Mouse (Mus musculus): ENCODE results near the gene Gm20696. TPM values are rescaled to one million over a fixed set of nuclear protein-coding genes. Genes with fewer than 3 reads are reported as not detected.
A peak's percentile ranks its signal among the peaks of the same experiment; 100 is the strongest.

The Gm20696 gene
- polyA plus RNA-seq, 1 experiment from 2014 or later = 1.4 TPM

DNA sequence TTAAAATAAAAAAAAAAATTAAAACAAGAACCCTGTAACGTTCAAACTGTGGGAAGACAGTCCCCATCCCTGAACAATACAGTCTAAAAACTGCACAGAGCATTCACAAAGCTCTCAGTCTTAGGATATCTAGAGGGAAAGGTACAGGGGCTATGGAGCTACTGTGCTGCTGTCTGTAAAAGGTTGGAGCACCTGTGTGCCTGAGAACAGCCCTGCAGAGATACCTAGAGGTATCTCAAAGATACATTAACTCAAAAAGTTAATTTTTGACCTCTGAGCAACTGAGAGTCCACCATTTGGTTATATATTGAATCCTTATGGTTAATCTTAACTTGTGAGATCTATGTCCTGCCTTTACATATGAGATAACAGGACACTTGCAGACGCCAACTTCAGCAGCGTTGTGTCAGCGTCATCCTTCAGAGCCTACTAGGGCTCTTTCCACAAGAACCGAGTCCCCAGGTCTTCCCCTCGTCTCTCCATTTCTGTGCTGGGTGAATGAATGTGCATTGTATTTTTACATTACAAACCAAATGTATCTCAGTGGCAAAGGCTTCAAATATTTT, 174.5 kb downstream of the Gm20696 start:
- Histone ChIP-seq H3K4me3 (ENCODE audit: low read depth, low read length) (no peak overlapping the region), H3K4me1 (replicated peaks; ENCODE audit: control insufficient read depth, insufficient read depth) (0 out of 2 replicates have a peak, but pooled peaks cover 2% of the 10 kb centered on the region), H3K9me3 (ENCODE audit: control insufficient read depth, low read length) (no peaks in the 10 kb centered on the region), H3K27ac (replicated peaks) (no peak overlapping the region), H3K4me2 (replicated peaks; ENCODE audit: low read depth) (no peak overlapping the region), H3K36me3 (ENCODE audit: control insufficient read depth, insufficient read depth, low read length) (no peaks in the 10 kb centered on the region), H3K9ac (ENCODE audit: low read length) (no peak overlapping the region), H3K27me3 (ENCODE audit: control insufficient read depth, insufficient read depth, low read length) (no peaks in the 10 kb centered on the region)
- DNase-seq (ENCODE audit: low spot score) = no peak
- WGBS = 68% methylated on average over 6 of the region's 6 CpGs
- ATAC-seq (ENCODE audit: low FRiP score, low TSS enrichment) = no peak
- TF ChIP-seq CTCF (IDR thresholded peaks at IDR 0.05; ENCODE audit: low read depth) (no peak), EP300 (optimal IDR thresholded peaks at IDR 0.05) (no peak)

DNA sequence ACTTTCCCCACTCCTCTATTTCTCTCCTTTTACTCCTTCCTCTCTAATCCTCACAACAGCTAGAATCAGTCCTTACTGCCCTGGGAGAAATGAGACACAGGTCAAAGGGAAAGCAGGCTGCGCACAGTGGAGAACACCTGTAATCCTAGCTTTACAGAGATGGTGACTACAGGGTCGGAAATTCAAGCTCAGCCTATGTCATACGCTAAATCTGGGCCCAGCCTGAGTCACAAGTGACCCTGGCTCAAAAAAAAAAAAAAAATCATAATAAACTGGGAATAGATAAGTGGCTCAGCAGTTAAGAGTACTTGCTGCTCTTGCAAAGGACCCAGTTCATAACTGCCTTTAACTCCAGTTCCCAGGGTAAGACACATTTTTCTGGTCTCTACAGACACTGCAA, 175.5 kb downstream of the Gm20696 start:
- no peak for TF ChIP-seq CTCF (IDR thresholded peaks at IDR 0.05; ENCODE audit: low read depth)
- TF ChIP-seq EP300 (optimal IDR thresholded peaks at IDR 0.05) = no peak
- 0 out of 2 replicates have a peak, but pooled peaks cover 2% of the 10 kb centered on the region for H3K4me1 ChIP-seq (replicated peaks; ENCODE audit: control insufficient read depth, insufficient read depth)
- WGBS = 88% methylated on average over 3 of the region's 3 CpGs
- H3K4me2 ChIP-seq (replicated peaks; ENCODE audit: low read depth) = no peak overlapping the region
- H3K4me3 ChIP-seq (ENCODE audit: low read depth, low read length) = no peak overlapping the region
- ATAC-seq (ENCODE audit: low FRiP score, low TSS enrichment) (no peak), DNase-seq (ENCODE audit: low spot score) (no peak)
- no peaks in the 10 kb centered on the region for H3K36me3 ChIP-seq (ENCODE audit: control insufficient read depth, insufficient read depth, low read length)
- H3K27ac ChIP-seq (replicated peaks) = no peak overlapping the region
- no peak overlapping the region for H3K9ac ChIP-seq (ENCODE audit: low read length)
- no peaks in the 10 kb centered on the region for H3K9me3 ChIP-seq (ENCODE audit: control insufficient read depth, low read length)
- H3K27me3 ChIP-seq (ENCODE audit: control insufficient read depth, insufficient read depth, low read length) = no peaks in the 10 kb centered on the region

DNA sequence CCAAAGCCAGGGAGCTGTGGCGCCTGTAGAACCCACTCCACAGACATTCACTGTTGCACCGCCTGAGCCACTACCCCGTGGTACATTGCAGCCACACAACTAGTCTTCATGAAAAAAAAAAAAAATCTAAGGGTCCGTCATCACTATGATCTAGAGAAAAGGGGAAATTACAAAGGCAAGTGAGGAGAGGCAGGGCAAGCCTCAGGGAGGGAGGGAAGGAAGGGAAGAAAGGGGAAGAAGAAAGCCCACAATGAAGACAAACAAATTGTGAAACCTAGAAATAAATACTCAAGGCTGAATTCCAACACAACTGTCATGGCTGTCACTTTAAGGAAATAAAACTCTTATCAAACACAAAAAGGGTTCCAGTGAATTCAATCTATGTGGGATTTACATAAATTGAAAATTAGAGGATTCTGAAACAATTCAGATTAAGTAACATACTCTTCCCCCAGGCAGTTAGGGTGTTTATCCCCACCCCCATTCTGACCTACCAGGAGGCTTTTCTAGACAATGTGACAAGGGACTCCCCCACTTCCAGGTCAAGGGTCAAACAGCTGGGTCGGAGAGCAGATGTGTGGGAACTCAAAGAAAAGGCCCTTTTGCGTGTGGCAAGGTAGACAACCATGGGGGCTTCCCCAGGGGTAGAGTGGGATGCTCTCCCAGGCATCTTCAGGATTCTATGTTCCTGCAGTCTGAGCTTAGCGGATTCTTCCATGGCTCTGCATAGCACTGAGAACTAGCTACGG, 176.5 kb downstream of the Gm20696 start:
- no peak for ATAC-seq (ENCODE audit: low FRiP score, low TSS enrichment)
- Histone ChIP-seq H3K4me1 (replicated peaks; ENCODE audit: control insufficient read depth, insufficient read depth) (0 out of 2 replicates have a peak, but pooled peaks cover 2% of the 10 kb centered on the region), H3K27me3 (ENCODE audit: control insufficient read depth, insufficient read depth, low read length) (no peaks in the 10 kb centered on the region), H3K9ac (ENCODE audit: low read length) (no peak overlapping the region), H3K4me3 (ENCODE audit: low read depth, low read length) (no peak overlapping the region), H3K27ac (replicated peaks) (0 out of 2 replicates have a peak overlapping the region, but pooled peaks have one; percentile 5), H3K9me3 (ENCODE audit: control insufficient read depth, low read length) (no peaks in the 10 kb centered on the region), H3K36me3 (ENCODE audit: control insufficient read depth, insufficient read depth, low read length) (no peaks in the 10 kb centered on the region), H3K4me2 (replicated peaks; ENCODE audit: low read depth) (0 out of 2 replicates have a peak overlapping the region, but pooled peaks have one; percentile 15)
- 78% methylated on average over 8 of the region's 8 CpGs for WGBS
- no peak for DNase-seq (ENCODE audit: low spot score)
- TF ChIP-seq CTCF (IDR thresholded peaks at IDR 0.05; ENCODE audit: low read depth) = no peak
- TF ChIP-seq EP300 (optimal IDR thresholded peaks at IDR 0.05) = no peak

DNA sequence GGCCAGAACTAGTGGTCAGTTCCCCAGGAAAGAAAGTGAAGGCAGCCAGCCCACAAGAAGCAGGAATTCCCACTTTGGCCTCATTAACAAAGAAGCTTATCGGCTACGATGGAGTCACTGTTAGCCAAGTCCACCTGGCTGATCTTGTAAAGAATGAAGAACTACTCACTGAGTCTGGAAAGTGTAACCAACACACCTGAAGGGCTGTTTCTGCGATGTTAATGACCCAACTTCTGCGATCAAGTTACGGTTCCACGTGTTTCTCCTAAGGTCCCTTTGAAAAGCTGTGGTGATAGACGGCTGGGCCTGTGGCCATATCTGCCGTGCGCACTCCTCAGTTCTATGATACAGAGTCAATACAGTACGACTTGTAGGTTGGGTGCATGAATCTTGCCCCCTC, 177.2 kb downstream of the Gm20696 start:
- Histone ChIP-seq H3K4me1 (replicated peaks; ENCODE audit: control insufficient read depth, insufficient read depth) (peaks cover 3% of the 10 kb centered on the region; the same call in 1 of the 2 replicates), H3K9ac (ENCODE audit: low read length) (no peak overlapping the region), H3K27ac (replicated peaks) (peak overlapping the region; percentile 5; the same call in 1 of the 2 replicates), H3K36me3 (ENCODE audit: control insufficient read depth, insufficient read depth, low read length) (no peaks in the 10 kb centered on the region), H3K9me3 (ENCODE audit: control insufficient read depth, low read length) (no peaks in the 10 kb centered on the region), H3K4me2 (replicated peaks; ENCODE audit: low read depth) (0 out of 2 replicates have a peak overlapping the region, but pooled peaks have one; percentile 15), H3K27me3 (ENCODE audit: control insufficient read depth, insufficient read depth, low read length) (no peaks in the 10 kb centered on the region), H3K4me3 (ENCODE audit: low read depth, low read length) (no peak overlapping the region)
- WGBS = 58% methylated on average over 10 of the region's 10 CpGs
- ATAC-seq (ENCODE audit: low FRiP score, low TSS enrichment) = peak; percentile 77
- DNase-seq (ENCODE audit: low spot score) = peak; percentile 72
- TF ChIP-seq EP300 (optimal IDR thresholded peaks at IDR 0.05) = no peak
- peak; percentile 3; the same call in 1 of the 2 replicates for TF ChIP-seq CTCF (IDR thresholded peaks at IDR 0.05; ENCODE audit: low read depth)

DNA sequence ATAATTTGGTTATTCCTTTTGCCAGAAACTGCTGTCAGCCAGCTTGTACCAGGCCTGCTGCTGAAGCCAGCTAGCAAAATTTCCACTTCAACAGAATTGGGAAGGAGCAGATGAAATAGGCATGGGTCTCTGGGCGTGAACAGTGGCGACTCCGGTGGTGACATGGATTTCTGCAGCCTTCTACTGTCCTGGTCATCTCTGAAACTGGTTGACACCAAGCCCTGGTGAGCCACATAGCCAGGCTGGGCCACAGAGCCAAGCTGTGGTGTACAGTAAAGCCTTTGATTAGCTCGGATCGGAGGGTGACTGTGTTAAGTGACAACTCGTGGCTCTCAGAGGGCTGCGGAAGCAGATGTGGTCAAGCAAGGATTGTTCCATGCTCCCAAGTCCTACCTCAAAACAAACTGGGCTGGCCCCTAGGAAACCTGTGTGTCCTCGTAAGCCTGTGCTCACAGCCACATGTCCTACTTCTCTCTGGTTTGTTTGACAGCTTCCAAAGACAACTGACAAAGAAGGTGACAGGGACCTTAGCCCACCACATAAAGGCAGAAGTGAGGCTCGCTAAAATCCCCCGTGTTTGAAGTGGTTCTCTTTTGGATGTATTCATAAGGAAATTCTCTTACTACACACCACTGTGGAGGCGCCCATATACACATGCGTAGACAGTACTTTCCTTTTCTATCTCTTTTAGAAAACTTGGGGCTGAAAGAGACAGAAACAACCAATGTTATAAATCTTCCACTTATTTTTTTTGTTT, 180.5 kb downstream of the Gm20696 start:
- no peak overlapping the region for H3K4me2 ChIP-seq (replicated peaks; ENCODE audit: low read depth)

More for the DNA sequence above, 180.5 kb downstream of the Gm20696 start:
- H3K9me3 ChIP-seq (ENCODE audit: control insufficient read depth, low read length) = no peaks in the 10 kb centered on the region
- no peak for TF ChIP-seq EP300 (optimal IDR thresholded peaks at IDR 0.05)
- peak; percentile 45 for TF ChIP-seq CTCF (IDR thresholded peaks at IDR 0.05; ENCODE audit: low read depth)
- no peak overlapping the region for H3K9ac ChIP-seq (ENCODE audit: low read length)
- H3K4me3 ChIP-seq (ENCODE audit: low read depth, low read length) = no peak overlapping the region
- peak overlapping the region; percentile 74 for H3K27ac ChIP-seq (replicated peaks)
- H3K4me1 ChIP-seq (replicated peaks; ENCODE audit: control insufficient read depth, insufficient read depth) = peaks cover 7% of the 10 kb centered on the region; the same call in 1 of the 2 replicates
- ATAC-seq (ENCODE audit: low FRiP score, low TSS enrichment) = no peak
- H3K27me3 ChIP-seq (ENCODE audit: control insufficient read depth, insufficient read depth, low read length) = no peaks in the 10 kb centered on the region
- DNase-seq (ENCODE audit: low spot score) = no peak
- no peaks in the 10 kb centered on the region for H3K36me3 ChIP-seq (ENCODE audit: control insufficient read depth, insufficient read depth, low read length)
- 72% methylated on average over 12 of the region's 12 CpGs for WGBS
